In the genomic region with DNA sequence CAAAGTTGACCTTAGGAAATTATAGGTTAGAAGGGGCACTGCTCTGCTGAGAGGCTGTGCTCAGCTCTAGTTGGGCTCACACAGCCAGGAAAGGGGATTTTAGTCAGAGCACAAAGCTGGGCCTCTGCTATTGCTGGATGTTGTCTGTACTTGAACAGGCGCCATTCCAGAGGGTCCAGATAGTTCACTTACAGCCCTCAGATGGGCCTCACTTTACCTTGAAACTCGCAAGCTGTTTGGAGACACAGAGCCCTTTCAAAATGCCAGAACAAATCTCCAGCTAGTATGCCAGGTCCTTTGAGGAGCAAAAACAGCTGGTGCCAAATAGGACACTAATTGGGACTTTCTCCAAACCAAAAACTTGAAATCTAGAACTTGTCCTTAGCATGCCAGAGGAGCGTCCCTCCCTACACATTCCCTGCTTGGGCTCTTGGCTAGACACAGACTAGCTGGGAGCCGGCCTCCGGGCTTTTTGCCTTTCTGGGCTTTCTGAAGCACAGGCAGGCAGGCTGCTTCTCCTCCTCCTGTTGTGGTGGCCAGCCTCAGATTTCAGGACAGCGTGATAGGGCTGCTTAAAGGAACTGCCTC, we compare ENCODE assay signal across 7 mouse cellular contexts.
DNase-seq lines count a peak whose midpoint lies in the region; ATAC-seq and TF ChIP-seq lines count a peak whose summit lies in the region.

No protein-coding gene starts in this region.

- no peaks in the 10 kb centered on the region for H3K27me3 ChIP-seq in neural tube, embryonic 13.5 days
- H3K27me3 ChIP-seq in heart, postnatal 0 days (ENCODE audit: control insufficient read depth, insufficient read depth, low read length): no peaks in the 10 kb centered on the region
- no peaks in the 10 kb centered on the region for H3K27me3 ChIP-seq in liver, embryonic 12.5 days (replicated peaks)

- H3K27ac ChIP-seq in neural tube, embryonic 13.5 days (replicated peaks): 0 out of 2 replicates have a peak overlapping the region, but pooled peaks have one; percentile 40
- peak overlapping the region; percentile 52 for H3K27ac ChIP-seq in heart, postnatal 0 days (ENCODE audit: low read depth)
- peak overlapping the region; percentile 91 for H3K27ac ChIP-seq in liver, embryonic 12.5 days

- no peak overlapping the region for H3K9ac ChIP-seq in neural tube, embryonic 13.5 days
- no peak overlapping the region for H3K9ac ChIP-seq in heart, postnatal 0 days (replicated peaks; ENCODE audit: low read depth, low read length)
- H3K9ac ChIP-seq in liver, embryonic 12.5 days: peak overlapping the region; percentile 14; the same call in 1 of the 2 replicates

- H3K4me2 ChIP-seq in neural tube, embryonic 13.5 days: no peak overlapping the region
- no peak overlapping the region for H3K4me2 ChIP-seq in heart, postnatal 0 days (ENCODE audit: low read depth, low read length)
- H3K4me2 ChIP-seq in liver, embryonic 12.5 days: no peak overlapping the region

- TF ChIP-seq EP300 in heart, postnatal 0 days (IDR thresholded peaks at IDR 0.05; ENCODE audit: low read depth): no peak

- 72% methylated on average over 6 of the region's 6 CpGs for WGBS in neural tube, embryonic 13.5 days
- WGBS in heart, postnatal 0 days: 57% methylated on average over 6 of the region's 6 CpGs
- WGBS in liver, embryonic 12.5 days (ENCODE audit: insufficient replicate concordance): 74% methylated on average over 6 of the region's 6 CpGs

- peaks cover 59% of the 10 kb centered on the region for H3K4me1 ChIP-seq in neural tube, embryonic 13.5 days (replicated peaks)
- peaks cover 39% of the 10 kb centered on the region for H3K4me1 ChIP-seq in heart, postnatal 0 days (ENCODE audit: control insufficient read depth, insufficient read depth)
- H3K4me1 ChIP-seq in liver, embryonic 12.5 days: peaks cover 59% of the 10 kb centered on the region

- TF ChIP-seq CTCF in heart, postnatal 0 days (IDR thresholded peaks at IDR 0.05; ENCODE audit: low read depth): no peak

- H3K9me3 ChIP-seq in neural tube, embryonic 13.5 days: no peaks in the 10 kb centered on the region
- H3K9me3 ChIP-seq in heart, postnatal 0 days (replicated peaks; ENCODE audit: control insufficient read depth, low read length): no peaks in the 10 kb centered on the region
- no peaks in the 10 kb centered on the region for H3K9me3 ChIP-seq in liver, embryonic 12.5 days (replicated peaks)

- no peak for DNase-seq in neural tube, embryonic 10.5 days (ENCODE audit: extremely low spot score, low spot score)
- DNase-seq in fat pad, adult 2 months (ENCODE audit: extremely low read depth, low read depth, low spot score): peak; percentile 47
- DNase-seq in heart, postnatal 0 days (ENCODE audit: low spot score): no peak
- peak; percentile 72 for DNase-seq in testis, postnatal 10 days (ENCODE audit: low spot score)
- DNase-seq in embryo, embryonic 10 days (ENCODE audit: low spot score): no peak

- no peak overlapping the region for H3K4me3 ChIP-seq in neural tube, embryonic 13.5 days
- no peak overlapping the region for H3K4me3 ChIP-seq in heart, postnatal 0 days (ENCODE audit: low read depth, low read length)
- no peak overlapping the region for H3K4me3 ChIP-seq in liver, embryonic 12.5 days

- no peak for ATAC-seq in neural tube, embryonic 13.5 days (ENCODE audit: low read depth)
- ATAC-seq in heart, postnatal 0 days (ENCODE audit: insufficient read depth, low read depth): no peak
- ATAC-seq in liver, embryonic 12.5 days: no peak

- peaks cover 61% of the 10 kb centered on the region for H3K36me3 ChIP-seq in neural tube, embryonic 13.5 days
- H3K36me3 ChIP-seq in heart, postnatal 0 days (replicated peaks; ENCODE audit: control insufficient read depth, insufficient read depth, low read length): peaks cover 33% of the 10 kb centered on the region
- peaks cover 80% of the 10 kb centered on the region for H3K36me3 ChIP-seq in liver, embryonic 12.5 days

Comparison
In these comparisons a context has a peak if more than half of its experiments do, and no peak if none do; other contexts are left out.
1. H3K27ac ChIP-seq: peak in every context shown above with its lines; median percentile 91 in liver, embryonic 12.5 days; 52 in heart, postnatal 0 days; 40 in neural tube, embryonic 13.5 days.
2. DNase-seq: peak in fat pad, adult 2 months (single experiment) and testis, postnatal 10 days (single experiment); none in neural tube, embryonic 10.5 days (single experiment), heart, postnatal 0 days (single experiment) and embryo, embryonic 10 days (single experiment).